Mouse (Mus musculus) limb, embryonic 13.5 days (tissue): ENCODE results near the gene Tpm4. TPM values are rescaled to one million over a fixed set of nuclear protein-coding genes. Genes with fewer than 3 reads are reported as not detected.

ENCODE experiments used
- ATAC-seq: fragments of 200-750 bp; cut with Nextera tagmentation; 2 replicates; pipeline ENCODE4 v1.8.0; 2017; ENCODE audit warnings: low read depth, moderate number of reproducible peaks, moderate TSS enrichment; ENCODE audit not compliant: low FRiP score
- H3K27ac ChIP-seq: fragments of 300-500 bp; sonication (generic); 2 replicates; pipeline ENCODE4 v1.5.1; 2015; ENCODE audit warnings: inconsistent platforms, mild to moderate bottlenecking, moderate library complexity
- H3K27me3 ChIP-seq: fragments of 300-500 bp; sonication (generic); 2 replicates; pipeline ENCODE4 v1.6.1; 2015; ENCODE audit warnings: mild to moderate bottlenecking, inconsistent platforms
- H3K36me3 ChIP-seq: fragments of 300-500 bp; sonication (generic); 2 replicates; pipeline ENCODE4 v1.6.1; 2015; ENCODE audit warnings: inconsistent platforms, mild to moderate bottlenecking, moderate library complexity
- H3K4me1 ChIP-seq: fragments of 300-500 bp; sonication (generic); 2 replicates; pipeline ENCODE4 v1.6.1; 2015; ENCODE audit warnings: inconsistent platforms
- H3K4me2 ChIP-seq: fragments of 300-500 bp; sonication (generic); replicated peaks from 2 replicates; pipeline ENCODE4 v1.6.1; 2015; ENCODE audit warnings: inconsistent platforms, mild to moderate bottlenecking, moderate library complexity
- H3K4me3 ChIP-seq: fragments of 300-500 bp; sonication (generic); 2 replicates; pipeline ENCODE4 v1.5.1; 2015; ENCODE audit warnings: moderate library complexity, mild to moderate bottlenecking, inconsistent platforms
- H3K9ac ChIP-seq: fragments of 300-500 bp; sonication (generic); 2 replicates; pipeline ENCODE4 v1.6.1; 2015; ENCODE audit warnings: mild to moderate bottlenecking, inconsistent platforms
- H3K9me3 ChIP-seq: fragments of 300-500 bp; sonication (generic); 2 replicates; pipeline ENCODE4 v1.6.1; 2016; ENCODE audit warnings: inconsistent platforms
- WGBS: fragments of 180-500 bp; shearing (Covaris S2); methylation state at CpG from one replicate; pipeline ENCODE4 v1.1.7; 2015; 5-methylcytosine and 5-hydroxymethylcytosine counted together
- polyA plus RNA-seq: library from polyadenylated mRNA; unstranded; fragments of >200 nt; fragmentation: Nextera tagmentation; extraction: Ambion mirVana; gene quantifications from 2 replicates; pipeline ENCODE4 v1.2.1, GENCODE M21; 2015

Tpm4 gene
- polyA plus RNA-seq, 1 experiment from 2014 or later = 655 TPM

- WGBS = 93% methylated on average over 3 of the region's 3 CpGs
- no peak overlapping the region for H3K27ac ChIP-seq
- peaks cover 85% of the 10 kb centered on the region for H3K36me3 ChIP-seq
- no peak overlapping the region for H3K9ac ChIP-seq
- no peak for ATAC-seq
- no peak overlapping the region for H3K4me2 ChIP-seq
- H3K27me3 ChIP-seq = no peaks in the 10 kb centered on the region
- no peaks in the 10 kb centered on the region for H3K9me3 ChIP-seq
- no peak overlapping the region for H3K4me3 ChIP-seq
- no peaks in the 10 kb centered on the region for H3K4me1 ChIP-seq
These were observed 34.4 kb downstream of the Tpm4 start for GRCm38 (mm10) chr8:72169098-72169668.

- Histone ChIP-seq H3K9ac (no peak overlapping the region), H3K4me3 (no peak overlapping the region), H3K4me1 (no peaks in the 10 kb centered on the region), H3K27ac (no peak overlapping the region), H3K4me2 (no peak overlapping the region), H3K9me3 (no peaks in the 10 kb centered on the region), H3K36me3 (peaks cover 85% of the 10 kb centered on the region), H3K27me3 (no peaks in the 10 kb centered on the region)
- ATAC-seq = no peak
- WGBS = 85% methylated on average over 3 of the region's 3 CpGs
These were observed 35.0 kb downstream of the Tpm4 start for GRCm38 (mm10) chr8:72169681-72170249.

GRCm38 (mm10) chr8:72177346-72177925 lies 42.7 kb downstream of the Tpm4 start:
- Histone ChIP-seq H3K27ac (no peak overlapping the region), H3K9me3 (no peaks in the 10 kb centered on the region), H3K27me3 (no peaks in the 10 kb centered on the region), H3K9ac (no peak overlapping the region), H3K4me1 (no peaks in the 10 kb centered on the region), H3K4me2 (no peak overlapping the region), H3K36me3 (peaks cover 97% of the 10 kb centered on the region), H3K4me3 (no peak overlapping the region)
- ATAC-seq = 0 out of 2 replicates have a peak, but pooled peaks have one; percentile 41
- 63% methylated on average over 5 of the region's 5 CpGs for WGBS

- Histone ChIP-seq H3K9ac (no peak overlapping the region), H3K4me2 (no peak overlapping the region), H3K4me1 (no peaks in the 10 kb centered on the region), H3K36me3 (peaks cover 34% of the 10 kb centered on the region), H3K4me3 (no peak overlapping the region), H3K27me3 (no peaks in the 10 kb centered on the region), H3K9me3 (no peaks in the 10 kb centered on the region), H3K27ac (no peak overlapping the region)
- 86% methylated on average over 2 of the region's 2 CpGs for WGBS
- no peak for ATAC-seq
These were observed 48.9 kb downstream of the Tpm4 start for GRCm38 (mm10) chr8:72183554-72184202.

GRCm38 (mm10) chr8:72187793-72188331 lies 53.1 kb downstream of the Tpm4 start:
- H3K4me2 ChIP-seq = no peak overlapping the region
- WGBS = 91% methylated on average over 2 of the region's 2 CpGs
- no peak overlapping the region for H3K27ac ChIP-seq
- no peak overlapping the region for H3K4me3 ChIP-seq
- no peak overlapping the region for H3K9ac ChIP-seq
- H3K27me3 ChIP-seq = no peaks in the 10 kb centered on the region
- no peak for ATAC-seq
- H3K36me3 ChIP-seq = no peaks in the 10 kb centered on the region
- no peaks in the 10 kb centered on the region for H3K4me1 ChIP-seq
- H3K9me3 ChIP-seq = 0 out of 2 replicates have a peak, but pooled peaks cover 2% of the 10 kb centered on the region

GRCm38 (mm10) chr8:72189417-72190214 lies 54.8 kb downstream of the Tpm4 start, which contains the start of gene Hsh2d:
Gene Hsh2d, plus strand, starts transcription at chr8:72189638.
- H3K9ac ChIP-seq = no peak within 1 kb of the TSS
- H3K27me3 ChIP-seq = no peaks in the 10 kb centered on the region
- no peak within 1 kb of the TSS for H3K4me3 ChIP-seq
- no peaks in the 10 kb centered on the region for H3K36me3 ChIP-seq
- 0 out of 2 replicates have a peak, but pooled peaks cover 2% of the 10 kb centered on the region for H3K9me3 ChIP-seq
- no peak within 1 kb of the TSS for H3K27ac ChIP-seq
- H3K4me1 ChIP-seq = no peaks in the 10 kb centered on the region
- no peak within 1 kb of the TSS for H3K4me2 ChIP-seq
- WGBS = 68% methylated on average over 12 of the region's 12 CpGs
- ATAC-seq = no peak

GRCm38 (mm10) chr8:72190215-72190539 lies 55.4 kb downstream of the Tpm4 start:
- ATAC-seq = no peak
- no peaks in the 10 kb centered on the region for H3K4me1 ChIP-seq
- 80% methylated on average over 2 of the region's 2 CpGs for WGBS
- no peaks in the 10 kb centered on the region for H3K36me3 ChIP-seq
- H3K9ac ChIP-seq = no peak overlapping the region
- no peaks in the 10 kb centered on the region for H3K27me3 ChIP-seq
- H3K27ac ChIP-seq = no peak overlapping the region
- no peak overlapping the region for H3K4me3 ChIP-seq
- H3K4me2 ChIP-seq = no peak overlapping the region
- 0 out of 2 replicates have a peak, but pooled peaks cover 2% of the 10 kb centered on the region for H3K9me3 ChIP-seq

- no peak overlapping the region for H3K9ac ChIP-seq
- no peak for ATAC-seq
- H3K27ac ChIP-seq = no peak overlapping the region
- H3K9me3 ChIP-seq = 0 out of 2 replicates have a peak, but pooled peaks cover 2% of the 10 kb centered on the region
- H3K36me3 ChIP-seq = no peaks in the 10 kb centered on the region
- no peaks in the 10 kb centered on the region for H3K4me1 ChIP-seq
- H3K4me3 ChIP-seq = no peak overlapping the region
- no peaks in the 10 kb centered on the region for H3K27me3 ChIP-seq
- no peak overlapping the region for H3K4me2 ChIP-seq
These were observed 57.3 kb downstream of the Tpm4 start for GRCm38 (mm10) chr8:72192065-72192464.

GRCm38 (mm10) chr8:72197997-72198396 lies 63.2 kb downstream of the Tpm4 start:
- ATAC-seq = no peak
- Histone ChIP-seq H3K4me2 (no peak overlapping the region), H3K36me3 (no peaks in the 10 kb centered on the region), H3K27ac (no peak overlapping the region), H3K9me3 (peaks cover 17% of the 10 kb centered on the region), H3K4me1 (no peaks in the 10 kb centered on the region), H3K9ac (no peak overlapping the region), H3K27me3 (no peaks in the 10 kb centered on the region), H3K4me3 (no peak overlapping the region)
- WGBS = 57% methylated on average over 8 of the region's 8 CpGs
